9 mouse cellular contexts compared by ENCODE assay signal in the genomic region with DNA sequence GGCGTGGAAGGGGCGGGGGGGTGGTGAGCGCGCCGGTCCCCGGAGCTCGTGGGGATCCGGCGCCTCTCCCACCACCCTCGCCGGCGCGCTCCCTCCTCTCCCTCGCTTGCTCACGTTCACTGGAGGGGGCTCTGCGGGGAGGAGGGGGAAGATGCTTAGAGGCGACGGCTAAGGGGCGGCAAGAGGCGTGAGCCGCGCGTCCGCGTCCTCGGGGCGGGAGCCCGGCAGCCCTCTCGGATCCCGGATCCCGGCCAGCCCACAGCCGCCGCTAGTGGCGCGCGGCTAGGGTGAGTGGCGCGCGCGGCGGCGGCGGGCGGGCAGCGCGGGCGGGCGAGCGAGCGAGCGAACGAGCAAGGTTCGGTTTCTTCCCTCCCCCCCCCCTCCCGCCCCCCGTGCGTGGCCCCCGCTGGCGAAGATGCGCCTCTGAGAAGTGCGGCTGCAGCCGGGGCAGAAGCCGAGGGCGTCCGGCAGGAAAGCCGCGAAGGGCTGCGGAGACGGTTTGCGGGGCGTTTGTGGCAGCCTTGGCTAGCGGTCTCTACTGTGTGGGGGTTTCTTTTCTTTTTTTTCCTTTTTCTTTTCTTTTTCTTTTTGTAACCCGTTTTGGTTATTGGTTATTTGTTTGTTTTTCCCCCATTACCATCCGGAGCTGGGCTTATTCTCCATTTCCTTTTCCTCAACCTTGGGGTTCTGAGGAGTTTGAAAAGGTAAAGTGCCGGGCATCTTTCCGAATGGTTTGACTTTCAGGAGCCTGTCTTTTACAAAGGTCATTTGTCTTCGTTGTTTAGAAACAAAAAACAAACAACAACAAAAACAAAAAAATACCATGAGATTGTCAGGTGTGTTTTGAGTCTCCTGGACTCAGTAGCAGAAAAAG.
DNase-seq lines count a peak whose midpoint lies in the region; ATAC-seq and TF ChIP-seq lines count a peak whose summit lies in the region.
"Had no signal": no experiment of that assay in that cellular context is flagged by ENCODE, and none has a peak within 500 bp of the region (broad histone marks: within the 10 kb centered on the region; RNA-seq: fewer than 3 reads in every experiment).

No protein-coding gene starts in this region.

- H3K27me3 ChIP-seq in neural tube, embryonic 12.5 days (replicated peaks), result peaks cover 36% of the 10 kb centered on the region

- peak overlapping the region; percentile 80 for H3K9ac ChIP-seq in neural tube, embryonic 12.5 days

- peak overlapping the region; percentile 91 for H3K4me2 ChIP-seq in neural tube, embryonic 12.5 days (replicated peaks)

- no peak for TF ChIP-seq CTCF in left cerebral cortex, adult 2 months (IDR thresholded peaks at IDR 0.05)

- H3K4me1 ChIP-seq in neural tube, embryonic 12.5 days, result peaks cover 10% of the 10 kb centered on the region; the same call in 1 of the 2 replicates

- H3K9me3 ChIP-seq in neural tube, embryonic 12.5 days, result no peaks in the 10 kb centered on the region

- intact Hi-C loops in left cerebral cortex, adult 2 months (cut with DNase I), result loop anchor here (2.0 to 5.0 kb wide), 5 partner anchors 43 to 203 kb away; no protein-coding TSS in a partner anchor

- H3K27ac ChIP-seq in left cerebral cortex, adult 2 months, result peak overlapping the region; percentile 93
- peak overlapping the region; percentile 79 for H3K27ac ChIP-seq in neural tube, embryonic 12.5 days
- H3K27ac ChIP-seq: macrophage had no signal

- H3K36me3 ChIP-seq in neural tube, embryonic 12.5 days, result no peaks in the 10 kb centered on the region

- ATAC-seq in granulocyte monocyte progenitor cell, adult 5-6 weeks (replicated peaks; ENCODE audit: poor library complexity, severe bottlenecking), result peak; percentile 63
- peak; percentile 92 for ATAC-seq in neural tube, embryonic 12.5 days (ENCODE audit: low FRiP score, low read depth)

- peak; percentile 18 to 23 for DNase-seq in kidney, postnatal 4 days
- no peak for DNase-seq in kidney, adult 11 months
- peak; percentile 75 to 81 for DNase-seq in cerebellum, postnatal 25 days
- peak; percentile 69 to 70 for DNase-seq in left cerebral cortex, adult 2 months (ENCODE audit: extremely low spot score in 1 of 2, low spot score in 2 of 2)
- no peak for DNase-seq in ovary, postnatal 10 days (ENCODE audit: low spot score)
- DNase-seq in urinary bladder, adult 18-20 months (ENCODE audit: low spot score in 2 of 2), result no peak

- WGBS in neural tube, embryonic 12.5 days, result under 1% methylated on average over 63 of the region's 76 CpGs

- H3K4me3 ChIP-seq in left cerebral cortex, adult 2 months, result peak overlapping the region; percentile 62
- H3K4me3 ChIP-seq in neural tube, embryonic 12.5 days, result peak overlapping the region; percentile 71

Comparison
In these comparisons a context has a peak if more than half of its experiments do, and no peak if none do; other contexts are left out.
1. DNase-seq: peak in kidney, postnatal 4 days (2 of 2), cerebellum, postnatal 25 days (2 of 2) and left cerebral cortex, adult 2 months (2 of 2); none in kidney, adult 11 months (single experiment), ovary, postnatal 10 days (single experiment) and urinary bladder, adult 18-20 months (0 of 2).